Mouse (Mus musculus): ENCODE data around the gene Accs.

Accs gene

GRCm38 (mm10) chr2:93813343-93813742, 36.4 kb downstream of the Accs start:
- Histone ChIP-seq H3K36me3 (ENCODE audit: insufficient read depth, low read length) (peaks cover 36% of the 10 kb centered on the region), H3K4me3 (replicated peaks; ENCODE audit: low read length) (0 out of 2 replicates have a peak overlapping the region, but pooled peaks have one; percentile 7), H3K27me3 (ENCODE audit: insufficient read depth, low read length) (no peaks in the 10 kb centered on the region), H3K9me3 (ENCODE audit: low read length) (no peaks in the 10 kb centered on the region), H3K4me1 (replicated peaks; ENCODE audit: low read depth, low read length) (peaks cover 16% of the 10 kb centered on the region)
- TF ChIP-seq CTCF (conservative IDR thresholded peaks at IDR 0.05; ENCODE audit: low read length) (peak; percentile 72), POU5F1 (IDR thresholded peaks at IDR 0.05; ENCODE audit: borderline replicate concordance, low read length) (no peak), NANOG (IDR thresholded peaks at IDR 0.05; ENCODE audit: borderline replicate concordance, low read length) (no peak)

DNA sequence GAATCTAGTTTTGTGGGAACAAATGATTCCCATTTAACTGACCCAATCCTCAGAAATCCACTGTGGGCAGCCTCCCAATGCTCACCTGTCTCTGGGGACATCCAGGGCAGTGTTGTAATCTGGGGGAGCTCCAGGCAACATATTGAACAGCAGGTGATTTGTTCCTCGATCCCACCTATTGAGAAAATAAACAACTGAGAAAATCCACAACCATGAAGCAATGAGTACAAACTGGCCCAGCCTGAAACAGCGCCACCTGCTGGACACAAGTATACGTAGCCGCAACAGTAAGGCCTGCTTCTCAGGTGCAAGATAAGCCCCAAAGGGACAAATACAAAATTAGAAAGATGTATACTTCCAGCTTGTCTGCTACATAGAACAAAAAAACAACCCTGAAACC, 37.9 kb downstream of the Accs start:
- Histone ChIP-seq H3K36me3 (ENCODE audit: insufficient read depth, low read length) (peaks cover 49% of the 10 kb centered on the region), H3K4me1 (replicated peaks; ENCODE audit: low read depth, low read length) (peaks cover 13% of the 10 kb centered on the region), H3K9me3 (ENCODE audit: low read length) (no peaks in the 10 kb centered on the region), H3K4me3 (replicated peaks; ENCODE audit: low read length) (no peak overlapping the region), H3K27me3 (ENCODE audit: insufficient read depth, low read length) (no peaks in the 10 kb centered on the region)
- TF ChIP-seq CTCF (conservative IDR thresholded peaks at IDR 0.05; ENCODE audit: low read length) (peak; percentile 74), POU5F1 (IDR thresholded peaks at IDR 0.05; ENCODE audit: borderline replicate concordance, low read length) (no peak)

DNA sequence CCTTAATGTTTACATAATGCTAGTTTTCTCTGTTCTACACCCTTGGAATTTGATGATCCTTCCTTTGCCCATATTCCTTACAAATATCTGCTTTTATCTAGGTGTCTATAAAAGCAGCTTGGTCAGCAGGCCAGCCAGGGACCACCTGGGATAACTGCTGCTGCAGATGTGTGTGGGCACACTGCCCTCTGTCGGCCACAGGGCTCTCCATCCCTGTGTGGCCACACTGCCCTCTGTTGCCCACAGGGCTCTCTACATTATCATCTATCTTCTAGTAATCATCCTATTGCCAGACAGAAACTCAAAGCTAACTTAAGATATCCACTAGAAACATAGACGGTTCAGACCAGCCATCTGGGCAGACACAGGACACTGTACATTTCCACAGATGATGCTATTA, 39.8 kb downstream of the Accs start:
- Histone ChIP-seq H3K4me1 (replicated peaks; ENCODE audit: low read depth, low read length) (peaks cover 13% of the 10 kb centered on the region), H3K9me3 (ENCODE audit: low read length) (no peaks in the 10 kb centered on the region), H3K4me3 (replicated peaks; ENCODE audit: low read length) (no peak overlapping the region), H3K27me3 (ENCODE audit: insufficient read depth, low read length) (no peaks in the 10 kb centered on the region), H3K36me3 (ENCODE audit: insufficient read depth, low read length) (peaks cover 67% of the 10 kb centered on the region)
- TF ChIP-seq CTCF (conservative IDR thresholded peaks at IDR 0.05; ENCODE audit: low read length) (peak; percentile 71), NANOG (IDR thresholded peaks at IDR 0.05; ENCODE audit: borderline replicate concordance, low read length) (no peak)

GRCm38 (mm10) chr2:93808071-93808470, 41.7 kb downstream of the Accs start:
- H3K4me3 ChIP-seq (replicated peaks; ENCODE audit: low read length), result no peak overlapping the region
- peaks cover 85% of the 10 kb centered on the region for H3K36me3 ChIP-seq (ENCODE audit: insufficient read depth, low read length)
- no peaks in the 10 kb centered on the region for H3K27me3 ChIP-seq (ENCODE audit: insufficient read depth, low read length)
- H3K4me1 ChIP-seq (replicated peaks; ENCODE audit: low read depth, low read length), result peaks cover 6% of the 10 kb centered on the region
- TF ChIP-seq CTCF (conservative IDR thresholded peaks at IDR 0.05; ENCODE audit: low read length), result no peak
- TF ChIP-seq POU5F1 (IDR thresholded peaks at IDR 0.05; ENCODE audit: borderline replicate concordance, low read length), result no peak
- TF ChIP-seq NANOG (IDR thresholded peaks at IDR 0.05; ENCODE audit: borderline replicate concordance, low read length), result no peak
- H3K9me3 ChIP-seq (ENCODE audit: low read length), result no peaks in the 10 kb centered on the region

GRCm38 (mm10) chr2:93807440-93807839, 42.3 kb downstream of the Accs start:
- Histone ChIP-seq H3K4me1 (replicated peaks; ENCODE audit: low read depth, low read length) (0 out of 2 replicates have a peak, but pooled peaks cover 5% of the 10 kb centered on the region), H3K9me3 (ENCODE audit: low read length) (no peaks in the 10 kb centered on the region), H3K4me3 (replicated peaks; ENCODE audit: low read length) (no peak overlapping the region), H3K36me3 (ENCODE audit: insufficient read depth, low read length) (peaks cover 82% of the 10 kb centered on the region), H3K27me3 (ENCODE audit: insufficient read depth, low read length) (no peaks in the 10 kb centered on the region)
- TF ChIP-seq CTCF (conservative IDR thresholded peaks at IDR 0.05; ENCODE audit: low read length) (no peak), NANOG (IDR thresholded peaks at IDR 0.05; ENCODE audit: borderline replicate concordance, low read length) (no peak), POU5F1 (IDR thresholded peaks at IDR 0.05; ENCODE audit: borderline replicate concordance, low read length) (no peak)

DNA sequence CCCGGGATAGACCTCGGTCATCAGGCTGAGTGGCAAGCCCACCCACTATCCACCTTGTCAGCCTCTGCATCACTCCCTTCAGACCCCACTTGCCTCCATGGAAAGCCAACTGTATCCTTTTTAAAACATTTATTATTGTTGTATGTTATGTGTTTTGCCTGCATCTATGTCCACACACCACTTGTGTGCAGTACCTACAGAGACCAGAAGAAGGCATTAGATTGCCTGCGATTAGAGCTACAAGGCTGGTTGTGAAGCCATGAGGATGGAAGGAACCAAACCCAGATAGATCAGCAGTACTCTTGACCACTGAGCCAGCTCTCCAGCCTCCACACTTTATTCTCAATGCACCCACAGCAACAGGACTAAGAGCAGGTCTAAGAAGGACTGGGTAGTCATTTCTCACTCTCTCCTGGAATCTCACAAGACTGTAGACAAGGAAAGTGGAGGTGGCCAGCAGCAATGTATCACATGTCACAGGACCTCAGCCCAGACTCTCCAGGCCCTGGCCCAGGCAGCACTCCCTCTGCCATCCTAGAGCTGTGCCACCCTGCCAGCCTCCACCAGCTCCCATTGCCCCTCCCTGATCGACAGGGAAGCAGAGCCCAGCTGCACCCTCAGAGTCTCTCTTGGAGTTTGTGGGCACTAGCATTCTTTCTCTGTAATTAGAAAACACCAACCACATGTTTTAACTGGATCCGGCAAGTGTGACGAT, 43.1 kb downstream of the Accs start:
- H3K4me3 ChIP-seq (replicated peaks; ENCODE audit: low read length), result no peak overlapping the region
- H3K27me3 ChIP-seq (ENCODE audit: insufficient read depth, low read length), result no peaks in the 10 kb centered on the region
- H3K36me3 ChIP-seq (ENCODE audit: insufficient read depth, low read length), result peaks cover 82% of the 10 kb centered on the region
- H3K4me1 ChIP-seq (replicated peaks; ENCODE audit: low read depth, low read length), result 0 out of 2 replicates have a peak, but pooled peaks cover 5% of the 10 kb centered on the region
- TF ChIP-seq POU5F1 (IDR thresholded peaks at IDR 0.05; ENCODE audit: borderline replicate concordance, low read length), result no peak
- peak; percentile 11; the same call in 1 of the 2 replicates for TF ChIP-seq CTCF (conservative IDR thresholded peaks at IDR 0.05; ENCODE audit: low read length)
- TF ChIP-seq NANOG (IDR thresholded peaks at IDR 0.05; ENCODE audit: borderline replicate concordance, low read length), result no peak
- H3K9me3 ChIP-seq (ENCODE audit: low read length), result no peaks in the 10 kb centered on the region

GRCm38 (mm10) chr2:93805523-93805922, 44.2 kb downstream of the Accs start:
- 0 out of 2 replicates have a peak, but pooled peaks cover 2% of the 10 kb centered on the region for H3K4me1 ChIP-seq (replicated peaks; ENCODE audit: low read depth, low read length)
- TF ChIP-seq NANOG (IDR thresholded peaks at IDR 0.05; ENCODE audit: borderline replicate concordance, low read length) (no peak), CTCF (conservative IDR thresholded peaks at IDR 0.05; ENCODE audit: low read length) (no peak), POU5F1 (IDR thresholded peaks at IDR 0.05; ENCODE audit: borderline replicate concordance, low read length) (no peak)
- H3K9me3 ChIP-seq (ENCODE audit: low read length), result no peaks in the 10 kb centered on the region
- H3K4me3 ChIP-seq (replicated peaks; ENCODE audit: low read length), result no peak overlapping the region
- peaks cover 78% of the 10 kb centered on the region for H3K36me3 ChIP-seq (ENCODE audit: insufficient read depth, low read length)
- no peaks in the 10 kb centered on the region for H3K27me3 ChIP-seq (ENCODE audit: insufficient read depth, low read length)

- Histone ChIP-seq H3K9me3 (ENCODE audit: low read length) (no peaks in the 10 kb centered on the region), H3K4me3 (replicated peaks; ENCODE audit: low read length) (no peak overlapping the region), H3K4me1 (replicated peaks; ENCODE audit: low read depth, low read length) (no peaks in the 10 kb centered on the region), H3K27me3 (ENCODE audit: insufficient read depth, low read length) (no peaks in the 10 kb centered on the region), H3K36me3 (ENCODE audit: insufficient read depth, low read length) (peaks cover 79% of the 10 kb centered on the region)
- TF ChIP-seq CTCF (conservative IDR thresholded peaks at IDR 0.05; ENCODE audit: low read length) (no peak), NANOG (IDR thresholded peaks at IDR 0.05; ENCODE audit: borderline replicate concordance, low read length) (no peak), POU5F1 (IDR thresholded peaks at IDR 0.05; ENCODE audit: borderline replicate concordance, low read length) (no peak)
Measured at GRCm38 (mm10) chr2:93805066-93805465, 44.7 kb downstream of the Accs start.

DNA sequence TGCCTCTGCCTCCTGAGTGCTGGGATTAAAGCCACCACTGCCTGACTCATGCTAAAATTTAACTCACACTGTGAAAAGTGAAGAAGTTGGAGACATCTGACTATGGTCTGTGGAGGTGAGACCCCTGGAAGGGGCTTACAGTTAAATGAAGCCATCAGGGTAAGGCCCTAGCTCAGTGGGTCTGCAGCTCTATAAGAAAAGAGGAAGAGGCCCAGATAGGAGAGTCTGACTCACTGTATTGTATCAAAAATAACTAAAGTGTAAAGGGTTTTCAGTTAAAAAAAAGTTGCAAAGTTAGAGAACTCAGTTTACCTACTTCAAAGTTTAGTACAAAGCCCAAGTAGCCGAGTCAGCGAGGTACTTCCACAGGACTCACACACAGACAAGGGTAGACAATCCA, 46.8 kb downstream of the Accs start:
- Histone ChIP-seq H3K9me3 (ENCODE audit: low read length) (no peaks in the 10 kb centered on the region), H3K36me3 (ENCODE audit: insufficient read depth, low read length) (peaks cover 80% of the 10 kb centered on the region), H3K4me1 (replicated peaks; ENCODE audit: low read depth, low read length) (no peaks in the 10 kb centered on the region), H3K4me3 (replicated peaks; ENCODE audit: low read length) (no peak overlapping the region), H3K27me3 (ENCODE audit: insufficient read depth, low read length) (no peaks in the 10 kb centered on the region)
- no peak for TF ChIP-seq CTCF (conservative IDR thresholded peaks at IDR 0.05; ENCODE audit: low read length)
- TF ChIP-seq NANOG (IDR thresholded peaks at IDR 0.05; ENCODE audit: borderline replicate concordance, low read length), result no peak
- no peak for TF ChIP-seq POU5F1 (IDR thresholded peaks at IDR 0.05; ENCODE audit: borderline replicate concordance, low read length)

All from E14TG2a.4 (cell line).